Mouse (Mus musculus) cerebellum, adult 2 months (tissue): Measurements from ENCODE around the gene Lcorl. TPM values are rescaled to one million over a fixed set of nuclear protein-coding genes. Genes with fewer than 3 reads are reported as not detected.

Experiments
- DNase-seq, 2 experiments: peaks; one replicate each; pipeline ENCODE4 v3.0.0; 2021
- H3K27ac ChIP-seq: fragments of 200-500 bp; 2 replicates; pipeline ENCODE4 v1.5.1; 2012; ENCODE audit warnings: low read length, control low read depth, inconsistent platforms; ENCODE audit not compliant: insufficient read depth
- H3K27me3 ChIP-seq: fragments of 200-500 bp; 2 replicates; pipeline ENCODE4 v1.6.1; 2012; ENCODE audit warnings: inconsistent platforms, mild to moderate bottlenecking, low read length, moderate library complexity; ENCODE audit not compliant: control insufficient read depth, insufficient read depth
- H3K4me1 ChIP-seq: fragments of 200-500 bp; 2 replicates; pipeline ENCODE4 v1.6.1; 2011; ENCODE audit warnings: low read length; ENCODE audit not compliant: control insufficient read depth, insufficient read depth
- H3K4me3 ChIP-seq: fragments of 200-500 bp; replicated peaks from 2 replicates; pipeline ENCODE3; 2011; ENCODE audit warnings: mild to moderate bottlenecking, low read depth, low read length, control low read depth; ENCODE audit not compliant: insufficient read depth
- CTCF ChIP-seq: fragments of 200-500 bp; IDR thresholded peaks from 2 replicates; pipeline ENCODE4 v1.5.1; 2011; ENCODE audit warnings: low read depth, mild to moderate bottlenecking, control low read depth, low read length, moderate library complexity, borderline replicate concordance; ENCODE audit not compliant: insufficient read depth
- POLR2A ChIP-seq: fragments of 200-500 bp; IDR thresholded peaks from 2 replicates; pipeline ENCODE4 v1.6.1; 2011; ENCODE audit warnings: low read length, control low read depth, borderline replicate concordance; ENCODE audit not compliant: insufficient read depth
- WGBS: fragments of 180-500 bp; shearing (Covaris S2); methylation state at CpG from one replicate; pipeline ENCODE4 v1.1.7; 2018; 5-methylcytosine and 5-hydroxymethylcytosine counted together
- polyA plus RNA-seq: library from polyadenylated mRNA; depleted of rRNA; stranded (reverse); fragments of >200 nt; gene quantifications from 2 replicates; pipeline ENCODE4 v1.2.3, GENCODE M21; 2012

Lcorl gene
- polyA plus RNA-seq, 1 experiment: 6.4 TPM

- no peak for DNase-seq
- no peaks in the 10 kb centered on the region for H3K27me3 ChIP-seq
- no peaks in the 10 kb centered on the region for H3K4me1 ChIP-seq
- H3K27ac ChIP-seq: no peak overlapping the region
- WGBS: 92% methylated on average over 2 of the region's 2 CpGs
- no peak overlapping the region for H3K4me3 ChIP-seq
- TF ChIP-seq POLR2A: no peak
- TF ChIP-seq CTCF: no peak
These were observed 953 bp upstream of the Lcorl start for GRCm38 (mm10) chr5:45858368-45858767.

- no peak for DNase-seq
- under 1% methylated on average over 52 of the region's 56 CpGs for WGBS
- no peak for TF ChIP-seq POLR2A
- TF ChIP-seq CTCF: no peak
These were observed 550 bp downstream of the Lcorl start for GRCm38 (mm10) chr5:45856876-45857253.

GRCm38 (mm10) chr5:45856303-45856821 lies 1.1 kb downstream of the Lcorl start:
- Histone ChIP-seq H3K27me3 (no peaks in the 10 kb centered on the region), H3K27ac (no peak overlapping the region), H3K4me3 (peak overlapping the region; percentile 77), H3K4me1 (no peaks in the 10 kb centered on the region)
- 1% methylated on average over 31 of the region's 37 CpGs for WGBS
- DNase-seq: peak; percentile 54 to 59
- TF ChIP-seq CTCF (no peak), POLR2A (no peak)

More at GRCm38 (mm10) chr5:45856876-45857253, 550 bp downstream of the Lcorl start:
- H3K27me3 ChIP-seq: no peaks in the 10 kb centered on the region
- no peaks in the 10 kb centered on the region for H3K4me1 ChIP-seq
- peak overlapping the region; percentile 77 for H3K4me3 ChIP-seq
- peak overlapping the region; percentile 76 for H3K27ac ChIP-seq

- H3K27me3 ChIP-seq: no peaks in the 10 kb centered on the region
- no peak for TF ChIP-seq POLR2A
- TF ChIP-seq CTCF: peak; percentile 26; the same call in 1 of the 2 replicates
- WGBS: 7% methylated on average over 21 of the region's 21 CpGs
- H3K4me3 ChIP-seq: peak overlapping the region; percentile 77
- H3K27ac ChIP-seq: no peak overlapping the region
- H3K4me1 ChIP-seq: no peaks in the 10 kb centered on the region
- DNase-seq: peak in 1 of 2 experiments; percentile 48
These were observed 1.7 kb downstream of the Lcorl start for GRCm38 (mm10) chr5:45855526-45856302.

GRCm38 (mm10) chr5:45844723-45845122 lies 12.7 kb downstream of the Lcorl start:
- Histone ChIP-seq H3K27ac (no peak overlapping the region), H3K4me1 (no peaks in the 10 kb centered on the region), H3K27me3 (no peaks in the 10 kb centered on the region), H3K4me3 (no peak overlapping the region)
- TF ChIP-seq POLR2A (no peak), CTCF (no peak)
- no peak for DNase-seq
- 96% methylated on average over 6 of the region's 6 CpGs for WGBS

GRCm38 (mm10) chr5:45835131-45835530 lies 22.3 kb downstream of the Lcorl start:
- TF ChIP-seq POLR2A (no peak), CTCF (no peak)
- Histone ChIP-seq H3K4me1 (no peaks in the 10 kb centered on the region), H3K27ac (no peak overlapping the region), H3K27me3 (no peaks in the 10 kb centered on the region), H3K4me3 (no peak overlapping the region)
- DNase-seq: no peak
- 94% methylated on average over 2 of the region's 2 CpGs for WGBS

- H3K4me3 ChIP-seq: no peak overlapping the region
- H3K4me1 ChIP-seq: no peaks in the 10 kb centered on the region
- DNase-seq: no peak
- no peak overlapping the region for H3K27ac ChIP-seq
- WGBS: 99% methylated on average over 4 of the region's 4 CpGs
- H3K27me3 ChIP-seq: no peaks in the 10 kb centered on the region
- TF ChIP-seq POLR2A (no peak), CTCF (no peak)
These were observed 45.9 kb downstream of the Lcorl start for GRCm38 (mm10) chr5:45811527-45811926.

- TF ChIP-seq POLR2A (no peak), CTCF (no peak)
- Histone ChIP-seq H3K27ac (no peak overlapping the region), H3K27me3 (no peaks in the 10 kb centered on the region), H3K4me3 (no peak overlapping the region), H3K4me1 (no peaks in the 10 kb centered on the region)
- 13% methylated on average over 7 of the region's 7 CpGs for WGBS
- peak in 1 of 2 experiments; percentile 28 for DNase-seq
These were observed 65.6 kb downstream of the Lcorl start for GRCm38 (mm10) chr5:45791864-45792263.
